Mouse (Mus musculus) layer of hippocampus, adult 9-11 months (tissue): ENCODE measurements around the gene Rmi1.
A peak's percentile ranks its signal among the peaks of the same experiment; 100 is the strongest.
"Not testable (repeated sequence)": the region's sequence is repeated elsewhere in the genome, so short reads cannot be mapped to it uniquely, and the experiment has no call there.

Experiments
- DNase-seq: peaks from one replicate; pipeline ENCODE4 v3.0.0; 2022

Gene Rmi1

GRCm38 (mm10) chr13:58402003-58402743, at the start of gene Rmi1:
Gene Rmi1, plus strand, starts transcription at chr13:58402248.
- DNase-seq, result peak; percentile 96

- DNase-seq, result no peak
Observed at GRCm38 (mm10) chr13:58352996-58353395, 49.1 kb upstream of the Rmi1 start.

- peak; percentile 52 for DNase-seq
Observed at GRCm38 (mm10) chr13:58358629-58359303, 43.3 kb upstream of the Rmi1 start, which contains the start of gene Kif27. Gene Kif27, minus strand, starts transcription at chr13:58359122.

- DNase-seq, result no peak
Observed at GRCm38 (mm10) chr13:58359304-58359653, 42.8 kb upstream of the Rmi1 start.

- DNase-seq, result no peak
Observed at GRCm38 (mm10) chr13:58364353-58365175, 37.5 kb upstream of the Rmi1 start.

- not testable (repeated sequence) for DNase-seq
Observed at GRCm38 (mm10) chr13:58365179-58365578, 36.9 kb upstream of the Rmi1 start.

- DNase-seq, result no peak
Observed at GRCm38 (mm10) chr13:58366373-58366772, 35.7 kb upstream of the Rmi1 start.

- DNase-seq, result no peak
Observed at GRCm38 (mm10) chr13:58367641-58368040, 34.4 kb upstream of the Rmi1 start.

- no peak for DNase-seq
Observed at GRCm38 (mm10) chr13:58368835-58369234, 33.2 kb upstream of the Rmi1 start.

- no peak for DNase-seq
Observed at GRCm38 (mm10) chr13:58372278-58373152, 29.5 kb upstream of the Rmi1 start.

GRCm38 (mm10) chr13:58373153-58373470, 28.9 kb upstream of the Rmi1 start:
- DNase-seq, result no peak

- DNase-seq, result no peak
Observed at GRCm38 (mm10) chr13:58384371-58384770, 17.7 kb upstream of the Rmi1 start.

GRCm38 (mm10) chr13:58384779-58385546, 17.1 kb upstream of the Rmi1 start, which contains the start of gene 2210016F16Rik:
Gene 2210016F16Rik, minus strand, starts transcription at chr13:58385225.
- peak; percentile 47 for DNase-seq

- DNase-seq, result no peak
Observed at GRCm38 (mm10) chr13:58385547-58385920, 16.5 kb upstream of the Rmi1 start.

GRCm38 (mm10) chr13:58387948-58388347, 14.1 kb upstream of the Rmi1 start:
- peak; percentile 57 for DNase-seq

GRCm38 (mm10) chr13:58388379-58388778, 13.7 kb upstream of the Rmi1 start:
- no peak for DNase-seq

- DNase-seq, result no peak
Observed at GRCm38 (mm10) chr13:58389324-58389951, 12.6 kb upstream of the Rmi1 start.

- DNase-seq, result not testable (repeated sequence)
Observed at GRCm38 (mm10) chr13:58394392-58394791, 7.7 kb upstream of the Rmi1 start.

- no peak for DNase-seq
Observed at GRCm38 (mm10) chr13:58397651-58398050, 4.4 kb upstream of the Rmi1 start.

- no peak for DNase-seq
Observed at GRCm38 (mm10) chr13:58400576-58400975, 1.5 kb upstream of the Rmi1 start.
